Mouse (Mus musculus) liver, postnatal 0 days (tissue): Measurements from ENCODE around the gene Olfr504.

Experiments
- CTCF ChIP-seq: sonication (generic); IDR thresholded peaks from 2 replicates; pipeline ENCODE4 v1.5.1; 2016; ENCODE audit warnings: antibody characterized with exemption, low read depth
- EP300 ChIP-seq: IDR thresholded peaks from 2 replicates; pipeline ENCODE4 v1.6.1; 2016; ENCODE audit warnings: antibody characterized with exemption, low read depth, mild to moderate bottlenecking

- TF ChIP-seq CTCF (no peak), EP300 (no peak)
Observed at GRCm38 (mm10) chr7:108614110-108614509, 48.5 kb upstream of the Olfr504 start.
